Mouse (Mus musculus) c-Kit-positive CD71-positive TER-119-positive erythroid progenitor cells, embryonic 14.5 days (primary cell): ENCODE data around the gene Acadsb.
A peak's percentile ranks its signal among the peaks of the same experiment; 100 is the strongest.

ENCODE experiments used
- DNase-seq: peaks from one replicate; pipeline ENCODE4 v3.0.0-alpha.2; 2013; ENCODE audit warnings: low spot score

The Acadsb gene

GRCm38 (mm10) chr7:131465735-131466134, 55.3 kb downstream of the Acadsb start:
- no peak for DNase-seq

GRCm38 (mm10) chr7:131467312-131467711, 56.9 kb downstream of the Acadsb start:
- no peak for DNase-seq

GRCm38 (mm10) chr7:131469506-131469905, 59.1 kb downstream of the Acadsb start:
- peak; percentile 13 for DNase-seq

GRCm38 (mm10) chr7:131471551-131471950, 61.1 kb downstream of the Acadsb start:
- DNase-seq = no peak

GRCm38 (mm10) chr7:131477140-131477539, 66.7 kb downstream of the Acadsb start:
- no peak for DNase-seq

GRCm38 (mm10) chr7:131478403-131478802, 68.0 kb downstream of the Acadsb start:
- DNase-seq = no peak
